Mouse (Mus musculus) frontal cortex, postnatal 10 days (tissue): ENCODE measurements around the gene Itm2b.
A peak's percentile ranks its signal among the peaks of the same experiment; 100 is the strongest.

Experiments used
- DNase-seq, 2 experiments: peaks; one replicate each; pipeline ENCODE4 v3.0.0; 2022; ENCODE audit warnings: low spot score in 2 of 2, mixed read lengths in 1 of 2

The Itm2b gene

GRCm38 (mm10) chr14:73384913-73385719 is at the start of gene Itm2b:
Gene Itm2b (minus strand): TSS chr14:73385289.
- DNase-seq, result peak; percentile 61 to 82

GRCm38 (mm10) chr14:73433487-73433886 is 48.4 kb upstream of the Itm2b start:
- DNase-seq, result no peak

- DNase-seq, result no peak
These were observed 45.5 kb upstream of the Itm2b start for GRCm38 (mm10) chr14:73430571-73430970.

- no peak for DNase-seq
These were observed 40.5 kb upstream of the Itm2b start for GRCm38 (mm10) chr14:73425571-73426041.

GRCm38 (mm10) chr14:73424961-73425360 is 39.9 kb upstream of the Itm2b start:
- no peak for DNase-seq

- no peak for DNase-seq
These were observed 38.5 kb upstream of the Itm2b start for GRCm38 (mm10) chr14:73423542-73423941.

GRCm38 (mm10) chr14:73422621-73423020 is 37.5 kb upstream of the Itm2b start:
- no peak for DNase-seq

- DNase-seq, result no peak
These were observed 36.5 kb upstream of the Itm2b start for GRCm38 (mm10) chr14:73421580-73421979.

GRCm38 (mm10) chr14:73420138-73420745 is 35.2 kb upstream of the Itm2b start:
- no peak for DNase-seq

GRCm38 (mm10) chr14:73416511-73416910 is 31.4 kb upstream of the Itm2b start:
- DNase-seq, result no peak

- DNase-seq, result no peak
These were observed 30.4 kb upstream of the Itm2b start for GRCm38 (mm10) chr14:73415376-73416035.

GRCm38 (mm10) chr14:73411729-73412128 is 26.6 kb upstream of the Itm2b start:
- DNase-seq, result no peak

GRCm38 (mm10) chr14:73410083-73410482 is 25.0 kb upstream of the Itm2b start:
- DNase-seq, result no peak

GRCm38 (mm10) chr14:73408223-73408845 is 23.2 kb upstream of the Itm2b start:
- no peak for DNase-seq

GRCm38 (mm10) chr14:73404016-73404415 is 18.9 kb upstream of the Itm2b start:
- DNase-seq, result no peak

- no peak for DNase-seq
These were observed 18.3 kb upstream of the Itm2b start for GRCm38 (mm10) chr14:73403351-73403750.

GRCm38 (mm10) chr14:73402296-73403035 is 17.4 kb upstream of the Itm2b start:
- DNase-seq, result no peak

GRCm38 (mm10) chr14:73401408-73401807 is 16.3 kb upstream of the Itm2b start:
- no peak for DNase-seq

GRCm38 (mm10) chr14:73399866-73400618 is 15.0 kb upstream of the Itm2b start:
- DNase-seq, result no peak

- DNase-seq, result no peak
These were observed 13.4 kb upstream of the Itm2b start for GRCm38 (mm10) chr14:73398367-73398996.
